Mouse (Mus musculus): Measurements from ENCODE around the gene Guca1b.
"Not testable (repeated sequence)": the region's sequence is repeated elsewhere in the genome, so short reads cannot be mapped to it uniquely, and the experiment has no call there.

Guca1b gene

GRCm38 (mm10) chr17:47409897-47410861, 25.0 kb downstream of the Guca1b start:
- DNase-seq (ENCODE audit: extremely low spot score, low spot score) = peak; percentile 46

DNA sequence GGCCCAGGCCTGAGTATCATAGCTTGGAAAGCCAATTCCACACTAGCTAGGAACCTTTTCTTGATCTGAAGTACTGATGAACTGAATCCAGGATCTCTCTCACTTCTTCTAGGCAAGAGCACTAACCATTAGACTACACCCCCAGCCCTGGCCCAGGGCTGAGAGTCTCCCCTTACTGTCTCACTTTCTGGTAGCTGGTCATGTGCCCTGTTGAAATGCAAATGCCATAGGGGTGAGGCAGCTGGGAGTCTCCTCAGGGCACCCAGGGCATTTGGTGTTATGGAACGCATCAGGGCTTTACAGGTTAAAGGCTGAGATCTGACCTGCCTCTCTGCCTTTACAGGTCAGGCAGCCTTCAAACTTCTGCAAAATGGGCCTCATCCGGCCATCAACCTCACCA, 35.0 kb downstream of the Guca1b start:
- no peak for DNase-seq (ENCODE audit: extremely low spot score, low spot score)

DNA sequence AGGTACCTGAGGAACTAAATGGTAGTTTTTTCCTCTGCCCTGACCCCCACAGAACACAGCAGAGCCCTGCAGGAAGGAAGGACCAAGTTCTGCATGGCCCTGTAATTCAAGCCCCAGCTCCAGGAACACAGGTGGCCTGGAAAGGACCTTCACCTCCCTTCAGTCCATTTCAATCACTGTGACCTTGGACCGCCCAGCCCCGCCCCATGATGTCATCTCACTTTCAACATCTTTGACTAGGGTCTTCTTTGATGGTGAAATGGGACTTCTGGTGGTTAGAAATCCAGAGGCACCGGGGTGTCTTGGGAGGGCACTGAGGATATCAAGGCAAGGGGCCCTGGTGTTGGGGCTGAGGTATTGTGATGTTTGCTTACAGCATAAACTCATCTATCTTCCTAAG, 36.4 kb downstream of the Guca1b start:
- no peak for DNase-seq (ENCODE audit: extremely low spot score, low spot score)

GRCm38 (mm10) chr17:47422616-47423015, 37.4 kb downstream of the Guca1b start:
- DNase-seq (ENCODE audit: extremely low spot score, low spot score) = not testable (repeated sequence)

GRCm38 (mm10) chr17:47424186-47424585, 39.0 kb downstream of the Guca1b start:
- DNase-seq (ENCODE audit: extremely low spot score, low spot score) = no peak

DNA sequence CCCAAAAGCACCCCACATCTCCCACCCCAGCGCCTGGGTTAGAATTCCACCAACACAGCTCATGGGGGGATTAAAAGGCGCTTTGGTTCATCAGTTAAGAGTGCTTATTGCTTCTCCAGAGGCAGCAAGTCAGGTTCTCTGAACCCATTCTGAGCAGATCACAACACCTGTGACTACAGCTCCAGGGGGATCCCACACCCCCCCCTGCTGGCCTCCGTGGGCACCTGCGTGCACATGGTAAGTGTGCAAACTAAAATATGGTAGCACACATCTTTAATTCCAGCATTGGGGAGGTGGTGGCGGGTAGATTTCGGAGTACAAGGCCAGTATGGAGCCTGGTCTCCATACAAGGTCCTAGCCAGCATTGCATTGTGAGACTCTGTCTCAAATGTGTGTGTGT, 42.1 kb downstream of the Guca1b start:
- DNase-seq (ENCODE audit: extremely low spot score, low spot score) = no peak

DNA sequence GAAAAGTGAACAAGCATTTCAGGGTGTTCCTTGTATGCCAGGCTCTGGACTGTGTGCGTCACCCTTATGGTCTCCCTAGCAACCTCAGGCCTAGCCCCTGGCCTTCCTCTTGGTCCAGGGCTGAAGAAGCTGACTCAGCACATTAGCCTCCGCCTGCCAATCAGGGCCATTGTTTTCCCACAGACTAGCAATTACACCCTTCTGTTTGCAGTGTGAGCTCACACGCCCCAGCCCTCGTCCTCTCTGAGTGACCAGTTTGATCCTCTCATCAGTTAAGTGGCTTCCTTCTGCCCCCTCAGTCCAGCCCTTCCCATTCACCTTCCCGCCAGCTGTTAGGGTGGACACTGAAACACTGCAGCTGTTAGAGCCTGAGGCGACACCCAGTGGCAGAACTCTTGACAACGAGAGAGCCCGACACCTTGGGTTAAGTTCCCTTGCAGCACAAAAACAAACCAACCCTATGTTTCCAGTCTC, 43.7 kb downstream of the Guca1b start:
- peak; percentile 52 for DNase-seq (ENCODE audit: extremely low spot score, low spot score)

GRCm38 (mm10) chr17:47430815-47431214, 45.6 kb downstream of the Guca1b start:
- DNase-seq (ENCODE audit: extremely low spot score, low spot score) = no peak

DNA sequence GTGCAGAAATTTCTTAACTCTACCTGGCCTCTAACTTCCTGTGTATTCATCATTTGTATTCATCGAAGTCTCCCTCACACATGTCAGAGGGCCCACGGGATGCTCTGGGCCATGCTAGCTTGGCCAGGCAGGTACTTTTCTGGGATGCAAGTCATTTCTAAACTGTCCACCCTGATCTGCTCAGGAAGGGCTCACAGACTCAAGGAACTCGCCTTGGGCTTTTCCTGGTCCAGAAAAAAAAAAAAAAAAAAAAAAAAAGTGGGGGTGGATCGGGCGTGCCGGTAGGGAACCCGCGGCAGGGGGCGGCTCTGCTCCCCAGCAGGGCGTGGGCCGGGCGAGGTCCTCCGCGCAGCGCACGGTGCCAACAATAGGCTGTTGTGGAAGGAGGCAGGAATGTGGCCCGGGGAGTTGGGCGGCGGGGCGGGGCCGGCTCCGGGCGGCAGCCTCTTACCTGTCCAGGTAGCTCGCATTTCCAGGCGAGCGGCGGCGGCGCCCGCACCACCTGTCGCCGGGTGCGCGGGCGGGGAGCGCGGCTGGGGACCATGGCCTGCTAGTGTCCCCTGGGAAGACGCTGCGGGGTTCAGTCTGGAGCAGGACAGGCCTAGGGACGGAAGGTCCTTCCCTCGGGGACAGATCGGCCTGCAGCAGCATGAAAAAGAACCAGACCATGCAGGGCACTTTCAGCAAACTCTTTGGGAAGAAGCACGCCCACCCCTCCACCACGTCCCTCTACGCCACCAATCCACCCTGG, 51.1 kb downstream of the Guca1b start, which contains the start of gene AI661453:
AI661453 (plus strand) TSS at position 460 of the 751 bp plus-strand sequence.
- DNase-seq (ENCODE audit: extremely low spot score, low spot score) = no peak

DNA sequence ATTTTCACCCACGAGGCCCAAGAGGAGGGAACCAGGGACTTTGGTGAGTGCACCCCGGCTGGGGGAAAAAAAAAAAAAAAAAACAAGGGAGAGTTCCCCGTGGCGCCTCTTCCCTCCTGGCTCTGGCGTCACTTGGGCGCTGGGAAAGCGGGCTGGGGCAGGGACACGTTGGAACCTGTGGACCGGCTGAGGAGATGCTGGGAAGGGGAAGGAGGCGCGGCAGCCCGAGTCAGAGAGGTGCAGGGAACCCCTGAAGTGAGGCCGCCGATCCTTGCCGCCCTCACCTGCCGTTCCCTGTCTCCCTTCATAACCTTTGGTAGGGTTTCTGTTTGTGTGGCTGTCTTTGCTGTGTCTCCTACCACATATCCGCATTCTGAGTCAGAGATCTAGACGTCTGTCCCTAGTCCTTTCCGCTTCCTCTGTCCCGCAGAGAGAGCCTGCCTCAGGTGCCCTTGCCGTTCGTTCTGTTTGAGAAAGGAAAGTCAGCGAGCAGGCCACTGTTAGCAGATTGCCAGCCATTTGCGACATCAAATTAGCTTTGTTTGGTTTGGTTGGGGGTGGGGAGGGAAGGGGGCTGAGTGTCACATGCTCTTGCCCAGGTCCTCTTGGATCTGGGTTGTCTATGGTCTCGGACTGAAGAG, 51.8 kb downstream of the Guca1b start, which contains the start of gene 1700001C19Rik:
1700001C19Rik (minus strand) TSS at position 470 of the 641 bp plus-strand sequence.
- no peak for DNase-seq (ENCODE audit: extremely low spot score, low spot score)

- DNase-seq (ENCODE audit: extremely low spot score, low spot score) = no peak
Measured at GRCm38 (mm10) chr17:47438611-47439010, 53.4 kb downstream of the Guca1b start.

DNA sequence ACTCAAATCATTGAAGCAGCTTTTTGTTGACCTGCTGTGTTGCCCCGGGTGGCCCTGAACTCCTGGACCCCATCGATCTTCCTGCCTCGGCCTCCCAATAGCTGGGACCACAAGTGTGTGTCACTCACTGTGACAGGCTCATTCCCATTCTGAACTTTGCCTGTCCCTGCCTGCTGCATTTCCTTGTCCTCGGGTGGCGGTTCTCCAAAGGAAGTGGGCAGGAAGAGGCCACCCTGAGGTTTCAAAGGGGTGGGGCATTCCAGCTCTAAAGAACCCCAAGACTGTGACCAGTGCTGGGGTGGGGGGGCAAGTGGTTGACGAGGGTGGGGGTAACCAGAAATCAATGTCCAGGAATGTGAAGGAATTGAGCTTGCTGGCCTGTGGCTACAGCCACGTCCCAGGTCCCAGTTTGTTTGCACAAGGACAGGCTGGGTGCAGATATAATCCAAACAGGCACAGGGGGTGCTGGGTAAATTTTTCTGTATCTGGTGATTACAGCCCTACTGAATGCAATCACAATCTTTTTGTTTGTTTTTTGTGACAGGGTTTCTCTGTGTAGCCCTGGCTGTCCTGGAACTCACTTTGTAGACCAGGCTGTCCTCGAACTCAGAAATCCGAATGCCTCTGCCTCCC, 54.3 kb downstream of the Guca1b start:
- no peak for DNase-seq (ENCODE audit: extremely low spot score, low spot score)

GRCm38 (mm10) chr17:47440359-47440890, 55.2 kb downstream of the Guca1b start:
- DNase-seq (ENCODE audit: extremely low spot score, low spot score) = no peak

- no peak for DNase-seq (ENCODE audit: extremely low spot score, low spot score)
Measured at GRCm38 (mm10) chr17:47441296-47442051, 56.3 kb downstream of the Guca1b start.

GRCm38 (mm10) chr17:47442271-47442670, 57.1 kb downstream of the Guca1b start:
- DNase-seq (ENCODE audit: extremely low spot score, low spot score) = no peak

All from neural tube, embryonic 10.5 days (tissue).